Mouse (Mus musculus): ENCODE results near the gene Upp2. TPM values are rescaled to one million over a fixed set of nuclear protein-coding genes. Genes with fewer than 3 reads are reported as not detected.

The Upp2 gene
- total RNA-seq, 4 experiments from 2014 or later, result 1.5 to 2.8 (median 2.2) TPM

DNA sequence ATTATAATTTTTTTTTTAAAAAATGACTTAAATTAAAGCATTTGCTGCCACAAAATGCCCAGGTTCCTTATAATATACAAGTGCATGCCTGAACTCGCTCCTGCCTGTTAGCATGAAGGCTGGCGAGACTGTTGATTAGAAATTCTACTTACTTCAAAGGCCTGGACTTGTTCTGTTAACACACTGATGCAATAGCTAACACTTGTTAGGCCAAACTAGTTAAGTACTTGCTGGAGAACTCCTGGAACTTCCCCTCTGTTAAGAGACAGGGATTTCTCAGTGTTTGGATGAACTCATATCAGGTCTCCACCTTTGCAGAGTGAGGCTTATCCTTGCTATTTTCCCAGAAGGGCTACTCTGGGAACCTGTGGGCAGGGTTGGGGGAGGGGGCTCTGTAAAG is 105.4 kb downstream of the Upp2 start:
- no peak for DNase-seq (ENCODE audit: low spot score in 2 of 2)

- no peak for DNase-seq (ENCODE audit: low spot score in 2 of 2)
Observed at GRCm38 (mm10) chr2:58679968-58680367, 112.9 kb downstream of the Upp2 start.

GRCm38 (mm10) chr2:58680794-58681193 is 113.7 kb downstream of the Upp2 start:
- peak; percentile 20 to 29 for DNase-seq (ENCODE audit: low spot score in 2 of 2)

DNA sequence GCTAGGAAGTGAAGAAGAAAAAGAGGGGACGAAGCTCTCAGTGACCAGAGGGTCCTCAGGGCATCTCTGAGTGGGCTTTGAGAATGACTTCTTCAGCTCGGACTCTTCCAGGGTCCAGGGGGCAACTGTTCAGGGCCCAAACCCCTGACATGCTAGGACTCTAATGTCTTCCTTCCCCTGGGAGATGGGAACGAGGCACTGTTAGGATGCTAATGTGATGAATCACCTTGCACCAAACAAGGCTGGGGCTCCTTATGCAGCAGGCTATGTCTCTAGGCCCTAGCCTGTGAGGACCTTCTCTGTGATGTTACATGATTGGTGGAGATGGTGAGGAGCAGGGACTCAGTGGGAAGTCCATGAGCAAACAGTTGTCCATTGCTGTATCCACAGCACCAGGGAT is 114.3 kb downstream of the Upp2 start:
- DNase-seq (ENCODE audit: low spot score in 2 of 2), result no peak

DNA sequence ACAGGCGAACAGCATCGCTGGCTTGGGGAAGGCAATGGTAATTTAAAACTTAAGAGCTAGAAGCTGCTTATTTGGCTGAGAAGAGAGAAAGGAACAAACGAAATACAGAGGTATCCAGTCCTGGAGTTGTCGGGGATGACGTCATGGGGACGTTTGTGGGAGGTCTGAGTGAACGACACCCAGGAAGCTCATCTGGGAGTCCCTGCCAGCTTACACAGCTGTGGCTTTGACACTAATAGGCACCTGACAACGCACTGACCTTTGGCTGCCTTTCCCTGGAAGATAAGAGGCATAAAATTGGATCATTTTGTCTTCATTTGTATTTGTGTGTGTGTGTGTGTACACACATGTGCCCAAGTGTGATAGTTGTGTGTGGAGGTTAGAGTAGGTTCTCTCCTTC is 130.4 kb downstream of the Upp2 start:
- no peak for DNase-seq (ENCODE audit: low spot score in 2 of 2)

- peak; percentile 64 to 65 for DNase-seq (ENCODE audit: low spot score in 2 of 2)
Observed at GRCm38 (mm10) chr2:58699931-58700330, 132.8 kb downstream of the Upp2 start.

- DNase-seq (ENCODE audit: low spot score in 2 of 2), result no peak
Observed at GRCm38 (mm10) chr2:58700354-58700753, 133.3 kb downstream of the Upp2 start.

DNA sequence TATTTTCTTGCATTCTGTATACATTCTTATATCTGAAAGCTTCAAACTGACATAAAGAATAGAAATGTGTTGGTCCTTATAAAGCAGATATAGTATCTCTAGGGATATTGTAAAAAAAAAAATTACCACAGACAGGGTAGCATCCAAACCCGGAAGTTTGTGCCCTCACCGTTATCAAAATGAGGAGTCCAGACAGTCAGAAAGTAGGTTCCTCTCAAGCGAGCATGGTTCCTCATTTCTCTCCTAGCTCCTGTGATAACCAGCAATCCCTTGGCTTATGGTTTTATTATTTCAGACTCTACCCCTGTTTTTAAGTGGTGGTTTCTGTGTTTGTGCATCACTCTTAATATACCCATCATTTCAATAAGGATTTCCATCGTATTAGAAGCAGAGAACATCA is 134.5 kb downstream of the Upp2 start:
- no peak for DNase-seq (ENCODE audit: low spot score in 2 of 2)

GRCm38 (mm10) chr2:58703226-58703625 is 136.1 kb downstream of the Upp2 start:
- DNase-seq (ENCODE audit: low spot score in 2 of 2), result peak; percentile 11 to 31

GRCm38 (mm10) chr2:58703646-58704045 is 136.5 kb downstream of the Upp2 start:
- no peak for DNase-seq (ENCODE audit: low spot score in 2 of 2)

- no peak for DNase-seq (ENCODE audit: low spot score in 2 of 2)
Observed at GRCm38 (mm10) chr2:58704576-58704975, 137.5 kb downstream of the Upp2 start.

DNA sequence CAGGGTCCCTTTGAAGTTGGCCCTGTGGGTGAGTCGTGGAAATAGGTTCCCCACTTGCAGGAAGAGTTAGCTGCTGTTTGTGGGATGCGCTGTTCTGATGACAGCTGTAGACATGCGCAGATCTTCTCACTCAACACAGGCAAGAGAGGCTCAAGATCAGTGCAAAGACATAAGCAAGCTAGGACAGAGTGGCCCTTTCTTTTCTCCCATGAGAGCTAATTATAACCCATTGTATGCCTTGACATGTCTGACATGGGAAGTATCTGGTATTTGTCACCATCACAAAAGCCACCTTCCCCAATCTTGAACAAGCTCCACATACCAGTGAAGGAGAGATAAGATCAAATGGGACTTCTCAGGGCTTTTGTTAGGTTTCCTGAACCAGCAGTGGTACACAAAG is 140.6 kb downstream of the Upp2 start:
- no peak for DNase-seq (ENCODE audit: low spot score in 2 of 2)

DNA sequence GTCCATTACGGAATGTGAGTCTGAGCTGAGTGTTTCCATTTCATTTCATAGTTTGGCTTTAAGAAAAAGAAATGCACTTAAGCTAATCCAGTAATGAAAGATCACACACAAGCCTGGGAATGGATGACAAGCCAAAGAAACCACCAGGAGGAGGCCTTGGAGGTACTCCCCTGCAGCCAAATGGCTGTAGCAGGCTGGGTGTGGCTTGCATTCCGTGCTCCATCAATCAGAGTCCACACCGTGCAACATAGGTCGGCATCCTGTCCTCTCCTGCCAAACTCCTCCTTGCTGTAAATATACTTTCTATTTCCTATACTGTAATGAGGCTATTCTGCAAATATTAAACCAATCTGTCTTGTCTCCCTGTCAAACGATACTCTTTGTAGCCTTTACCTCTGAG is 143.1 kb downstream of the Upp2 start:
- no peak for DNase-seq (ENCODE audit: low spot score in 2 of 2)

- DNase-seq (ENCODE audit: low spot score in 2 of 2), result no peak
Observed at GRCm38 (mm10) chr2:58711049-58711448, 144.0 kb downstream of the Upp2 start.

GRCm38 (mm10) chr2:58711491-58711890 is 144.4 kb downstream of the Upp2 start:
- DNase-seq (ENCODE audit: low spot score in 2 of 2), result peak in 1 of 2 experiments; percentile 39

DNA sequence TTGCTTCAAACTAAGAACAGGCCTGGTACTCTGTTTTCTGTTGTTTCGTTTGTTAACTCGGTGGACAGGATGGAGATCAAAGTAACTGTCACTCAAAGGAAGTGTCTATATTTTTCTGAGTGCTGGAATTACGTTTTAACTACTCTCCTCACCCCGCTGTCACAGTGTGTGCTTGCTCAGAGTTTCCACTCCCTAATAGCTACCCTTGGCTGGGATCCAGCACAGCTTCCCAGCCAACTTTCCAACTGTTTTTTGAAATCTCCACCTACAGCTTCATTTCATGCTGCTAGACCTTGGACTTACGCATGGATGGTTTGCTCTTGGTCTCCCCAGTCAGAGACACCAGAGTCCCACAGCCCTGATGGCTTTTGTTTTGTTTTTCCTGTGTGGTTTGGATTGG is 144.8 kb downstream of the Upp2 start:
- peak in 1 of 2 experiments; percentile 54 for DNase-seq (ENCODE audit: low spot score in 2 of 2)

DNA sequence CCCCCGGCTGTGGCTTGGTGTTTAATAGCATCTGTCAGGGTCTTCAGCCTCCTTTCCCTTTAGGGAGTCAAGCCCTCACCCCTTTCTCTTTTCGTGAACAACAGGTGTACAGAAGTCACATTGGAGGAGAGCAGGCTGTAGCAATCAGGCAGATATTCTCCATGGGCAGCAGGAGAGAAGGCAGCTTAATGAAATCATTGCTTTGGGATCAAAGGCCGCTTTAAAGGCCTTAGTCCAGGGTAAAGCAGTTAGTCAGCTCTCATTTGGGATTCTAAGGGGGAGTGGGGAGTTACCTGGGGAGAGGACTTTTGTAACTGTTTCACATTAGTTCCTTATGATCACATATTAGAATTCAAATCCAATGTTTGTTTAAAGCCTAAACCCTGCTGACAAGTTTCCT is 150.8 kb downstream of the Upp2 start:
- DNase-seq (ENCODE audit: low spot score in 2 of 2), result no peak

GRCm38 (mm10) chr2:58737192-58737820 is 170.2 kb downstream of the Upp2 start:
- no peak for DNase-seq (ENCODE audit: low spot score in 2 of 2)

- no peak for DNase-seq (ENCODE audit: low spot score in 2 of 2)
Observed at GRCm38 (mm10) chr2:58741213-58741612, 174.1 kb downstream of the Upp2 start.

DNA sequence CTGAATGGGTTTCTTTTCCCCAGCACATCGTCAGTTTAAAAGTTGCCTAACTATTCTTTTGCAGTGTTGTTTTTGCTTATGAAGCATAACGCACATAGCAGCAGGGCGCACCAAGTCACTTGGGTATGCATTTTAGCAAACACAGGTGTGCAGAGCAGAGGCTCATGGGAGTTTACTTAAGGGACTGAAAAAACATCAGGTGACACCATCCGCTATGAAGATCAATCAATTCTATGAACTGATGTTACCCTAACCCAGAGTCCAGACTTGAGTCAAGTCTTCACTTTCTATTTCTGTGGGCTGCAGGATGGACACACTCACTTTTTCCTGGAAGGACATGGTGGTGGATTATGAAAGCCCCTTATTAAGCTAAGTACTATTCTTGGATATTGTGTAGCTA is 174.9 kb downstream of the Upp2 start:
- DNase-seq (ENCODE audit: low spot score in 2 of 2), result no peak

DNA sequence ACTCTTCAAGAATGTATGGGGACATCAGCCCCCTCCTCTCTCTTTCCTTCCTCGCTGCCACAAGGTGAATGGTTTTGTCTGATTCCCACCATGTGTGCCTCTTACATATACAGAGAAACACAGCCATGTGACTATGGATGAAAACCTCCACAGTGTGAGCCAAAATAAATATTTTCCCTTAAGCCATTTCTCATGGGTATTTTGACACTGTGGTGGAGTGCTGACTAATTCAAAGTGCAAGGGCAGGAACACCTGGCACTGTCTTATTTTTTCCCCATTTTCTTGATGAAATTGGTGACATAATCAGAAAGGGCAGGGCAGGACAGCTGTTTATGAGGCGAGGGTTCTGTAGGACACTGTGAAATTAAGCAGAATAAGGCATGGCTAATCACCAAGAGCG is 176.3 kb downstream of the Upp2 start:
- DNase-seq (ENCODE audit: low spot score in 2 of 2), result no peak

DNA sequence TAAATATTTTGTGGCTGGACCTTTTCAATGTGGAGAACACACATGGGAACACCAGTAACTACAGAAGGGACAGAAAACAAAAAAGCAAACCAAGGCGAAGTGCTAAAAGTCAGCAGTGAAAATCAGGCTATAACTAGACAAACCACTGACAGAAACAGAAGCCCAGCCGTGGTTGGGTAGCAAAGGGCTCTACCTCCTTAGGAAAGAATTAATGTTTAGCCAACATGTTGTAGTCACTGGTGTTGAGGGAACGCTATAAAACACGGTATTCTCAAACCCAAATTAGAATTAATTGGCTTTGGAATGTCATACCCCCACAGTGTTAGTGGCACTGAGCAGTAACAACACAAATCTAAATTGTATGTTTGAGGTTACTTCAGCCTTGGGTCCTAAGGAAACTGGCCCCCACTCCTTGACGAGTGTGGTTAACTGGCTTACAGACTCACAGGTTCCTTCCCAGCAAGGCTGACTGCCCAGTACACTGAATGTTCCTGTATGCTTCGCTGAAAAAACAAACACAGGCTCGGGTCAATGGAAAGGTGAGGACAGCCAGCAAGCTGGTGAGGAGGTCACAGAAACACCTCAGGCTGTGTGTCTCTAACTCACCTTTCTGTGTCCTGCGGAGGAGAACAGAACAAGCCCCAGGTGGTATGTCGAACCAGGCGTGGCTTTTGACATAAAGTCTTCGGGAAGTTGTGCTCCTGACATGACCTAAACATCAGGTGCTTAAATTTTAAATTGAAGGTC is 180.6 kb downstream of the Upp2 start:
- DNase-seq (ENCODE audit: low spot score in 2 of 2), result no peak

GRCm38 (mm10) chr2:58748296-58748695 is 181.2 kb downstream of the Upp2 start:
- no peak for DNase-seq (ENCODE audit: low spot score in 2 of 2)

Measured in gastrocnemius, adult 8-10 months (tissue).